Mouse (Mus musculus): ENCODE measurements around the gene Galnt6.

Gene Galnt6

GRCm38 (mm10) chr15:100754041-100754440, 24.9 kb upstream of the Galnt6 start:
- DNase-seq (ENCODE audit: low spot score): no peak

GRCm38 (mm10) chr15:100753045-100753444, 23.9 kb upstream of the Galnt6 start:
- no peak for DNase-seq (ENCODE audit: low spot score)

GRCm38 (mm10) chr15:100752439-100752838, 23.3 kb upstream of the Galnt6 start:
- no peak for DNase-seq (ENCODE audit: low spot score)

- DNase-seq (ENCODE audit: low spot score): no peak
Observed at GRCm38 (mm10) chr15:100749751-100750538, 20.8 kb upstream of the Galnt6 start.

GRCm38 (mm10) chr15:100748584-100748983, 19.4 kb upstream of the Galnt6 start:
- DNase-seq (ENCODE audit: low spot score): no peak

- DNase-seq (ENCODE audit: low spot score): no peak
Observed at GRCm38 (mm10) chr15:100747121-100747963, 18.2 kb upstream of the Galnt6 start.

GRCm38 (mm10) chr15:100746478-100747120, 17.4 kb upstream of the Galnt6 start:
- no peak for DNase-seq (ENCODE audit: low spot score)

- DNase-seq (ENCODE audit: low spot score): no peak
Observed at GRCm38 (mm10) chr15:100743238-100743637, 14.1 kb upstream of the Galnt6 start.

- no peak for DNase-seq (ENCODE audit: low spot score)
Observed at GRCm38 (mm10) chr15:100739442-100739841, 10.3 kb upstream of the Galnt6 start.

GRCm38 (mm10) chr15:100738351-100738781, 9.2 kb upstream of the Galnt6 start:
- DNase-seq (ENCODE audit: low spot score): no peak

- DNase-seq (ENCODE audit: low spot score): no peak
Observed at GRCm38 (mm10) chr15:100737667-100738066, 8.5 kb upstream of the Galnt6 start.

- DNase-seq (ENCODE audit: low spot score): no peak
Observed at GRCm38 (mm10) chr15:100735953-100736300, 6.8 kb upstream of the Galnt6 start.

GRCm38 (mm10) chr15:100735095-100735952, 6.1 kb upstream of the Galnt6 start:
- DNase-seq (ENCODE audit: low spot score): no peak

GRCm38 (mm10) chr15:100732580-100732979, 3.4 kb upstream of the Galnt6 start:
- DNase-seq (ENCODE audit: low spot score): no peak

- DNase-seq (ENCODE audit: low spot score): no peak
Observed at GRCm38 (mm10) chr15:100731081-100731480, 1.9 kb upstream of the Galnt6 start.

GRCm38 (mm10) chr15:100728586-100728985, 590 bp downstream of the Galnt6 start:
- DNase-seq (ENCODE audit: low spot score): no peak

GRCm38 (mm10) chr15:100727834-100728233, 1.3 kb downstream of the Galnt6 start:
- no peak for DNase-seq (ENCODE audit: low spot score)

GRCm38 (mm10) chr15:100726721-100727120, 2.5 kb downstream of the Galnt6 start:
- no peak for DNase-seq (ENCODE audit: low spot score)

- DNase-seq (ENCODE audit: low spot score): no peak
Observed at GRCm38 (mm10) chr15:100723505-100723904, 5.7 kb downstream of the Galnt6 start.

GRCm38 (mm10) chr15:100722564-100722963, 6.6 kb downstream of the Galnt6 start:
- DNase-seq (ENCODE audit: low spot score): no peak

- no peak for DNase-seq (ENCODE audit: low spot score)
Observed at GRCm38 (mm10) chr15:100722026-100722425, 7.2 kb downstream of the Galnt6 start.

GRCm38 (mm10) chr15:100721445-100721844, 7.7 kb downstream of the Galnt6 start:
- no peak for DNase-seq (ENCODE audit: low spot score)

Measured in ovary, postnatal 10 days (tissue).